Mouse (Mus musculus) left cerebral cortex, adult 9 months (tissue): Measurements from ENCODE around the gene Stoml1.

Source experiments
- DNase-seq, 2 experiments: peaks; one replicate each; pipeline ENCODE4 v3.0.0; 2022; ENCODE audit warnings: low spot score in 2 of 2

The Stoml1 gene

DNA sequence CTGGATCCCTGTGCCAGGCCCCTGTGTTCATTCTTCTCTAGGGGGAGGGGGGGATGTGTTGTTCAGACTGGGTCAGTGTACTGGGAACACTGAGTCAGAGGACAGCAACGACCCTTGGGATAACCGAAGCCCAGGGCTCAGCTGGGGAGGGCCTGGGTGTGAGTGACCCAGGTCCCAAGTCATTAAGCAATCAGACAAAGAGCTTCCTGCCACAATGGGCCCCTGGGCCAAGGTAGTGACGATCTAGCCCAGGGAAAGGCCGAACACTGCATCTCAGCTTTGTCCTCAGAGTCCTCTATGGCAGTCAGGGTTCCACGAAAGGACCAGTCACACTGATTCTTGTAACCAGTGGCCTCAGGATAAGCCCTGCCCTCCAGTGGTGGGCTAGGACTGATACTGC, 50.2 kb downstream of the Stoml1 start:
- DNase-seq = no peak

DNA sequence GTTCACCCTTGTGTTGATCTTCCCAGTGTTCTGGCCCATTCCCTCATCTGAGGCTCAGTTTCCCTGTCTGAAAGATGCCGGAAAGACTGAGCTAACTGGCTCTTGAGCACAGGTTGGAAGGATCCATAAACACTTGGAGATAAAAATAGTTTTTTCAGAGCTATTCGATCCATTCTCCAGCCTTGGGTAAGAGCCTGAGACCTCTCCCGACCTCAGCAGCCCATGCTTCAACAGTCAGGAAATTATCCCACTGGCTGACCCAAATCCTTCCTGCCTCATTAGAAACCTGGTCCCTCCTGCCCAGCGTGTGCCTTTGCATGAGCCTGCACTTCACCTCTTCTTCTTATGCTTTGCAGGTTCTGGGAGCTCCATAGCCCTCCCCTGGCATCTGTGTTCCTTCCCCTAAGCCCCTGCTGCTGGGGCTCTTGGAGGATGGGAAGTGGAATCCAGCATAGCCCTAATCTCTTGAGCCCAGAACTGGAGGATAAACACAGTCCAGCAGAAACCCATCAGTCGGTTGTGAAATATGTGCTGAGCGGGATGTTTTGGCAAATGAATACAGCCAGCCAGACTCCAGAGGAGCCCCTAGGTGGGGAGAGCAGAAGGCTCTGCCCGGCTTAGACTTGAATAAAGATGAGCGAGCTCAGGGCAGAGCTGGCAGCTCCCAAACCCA, 50.8 kb downstream of the Stoml1 start:
- no peak for DNase-seq

DNA sequence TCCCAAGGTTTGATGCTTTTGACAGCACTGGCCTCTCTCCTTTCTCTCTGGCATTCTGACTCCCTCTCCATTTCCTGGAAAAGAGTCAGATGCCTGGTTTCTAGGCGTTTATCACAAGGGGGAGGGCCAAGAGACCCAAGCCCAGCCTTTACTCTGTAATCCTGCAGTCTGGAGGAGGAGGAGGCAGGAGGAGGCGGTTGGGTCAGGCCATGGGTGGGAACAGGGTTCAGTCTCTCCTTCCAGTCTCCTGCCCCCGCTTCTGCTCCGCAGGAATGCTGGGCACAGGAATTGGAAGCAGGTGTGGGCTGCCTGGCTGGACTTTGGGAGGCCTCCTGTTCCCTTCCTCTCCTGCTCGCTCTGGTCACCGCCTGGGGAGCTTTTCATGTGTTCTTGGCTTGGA, 52.7 kb downstream of the Stoml1 start:
- no peak for DNase-seq

DNA sequence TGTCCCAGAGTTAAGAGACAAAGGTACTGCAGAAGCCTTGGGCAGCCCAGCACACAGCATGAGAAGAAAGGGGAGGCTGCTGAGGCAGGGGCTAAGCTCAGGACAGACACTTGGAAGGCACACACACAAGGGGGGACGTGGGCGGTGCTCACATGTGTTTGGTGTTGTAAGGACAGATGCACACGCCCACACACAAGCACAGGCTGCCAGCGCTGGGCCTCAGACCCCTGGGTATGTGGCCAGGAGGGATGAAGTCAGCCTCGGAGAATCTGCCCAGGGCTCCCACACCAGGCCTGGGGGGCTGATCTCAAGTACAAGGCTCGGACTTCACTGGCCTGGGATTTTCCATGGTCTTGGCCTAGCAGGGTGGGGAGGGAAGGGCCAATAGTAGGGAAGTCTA, 55.4 kb downstream of the Stoml1 start:
- DNase-seq = peak in 1 of 2 experiments; percentile 55

DNA sequence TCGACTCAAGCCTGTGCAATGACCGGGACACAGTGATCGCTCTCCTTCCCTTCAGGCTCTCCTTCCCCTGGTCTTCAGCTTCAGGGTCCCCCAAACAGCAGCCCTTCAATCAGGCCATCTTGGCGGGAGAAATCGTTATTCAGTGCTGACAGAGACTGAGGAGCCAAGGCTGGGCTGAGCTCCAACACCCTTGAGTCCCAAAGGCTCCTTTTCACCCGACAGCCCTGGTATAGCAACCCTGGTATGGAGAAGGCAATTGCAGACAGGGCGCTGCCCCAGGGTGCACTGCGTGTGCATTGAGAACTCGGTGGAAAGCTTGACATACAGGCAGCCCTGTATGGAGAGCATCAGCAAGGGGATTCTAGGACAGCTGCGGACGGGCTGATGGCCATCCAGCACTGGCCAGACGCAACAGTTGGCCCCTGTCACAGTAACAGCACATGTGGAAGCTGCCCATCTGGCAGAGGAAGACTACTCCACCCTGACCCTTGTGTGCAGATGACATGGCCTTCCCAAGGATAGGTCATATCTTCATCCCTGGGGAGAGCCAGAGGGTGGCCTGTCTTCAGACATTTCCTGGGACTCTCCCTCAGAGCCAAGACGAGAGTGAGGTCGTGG, 57.2 kb downstream of the Stoml1 start:
- no peak for DNase-seq

DNA sequence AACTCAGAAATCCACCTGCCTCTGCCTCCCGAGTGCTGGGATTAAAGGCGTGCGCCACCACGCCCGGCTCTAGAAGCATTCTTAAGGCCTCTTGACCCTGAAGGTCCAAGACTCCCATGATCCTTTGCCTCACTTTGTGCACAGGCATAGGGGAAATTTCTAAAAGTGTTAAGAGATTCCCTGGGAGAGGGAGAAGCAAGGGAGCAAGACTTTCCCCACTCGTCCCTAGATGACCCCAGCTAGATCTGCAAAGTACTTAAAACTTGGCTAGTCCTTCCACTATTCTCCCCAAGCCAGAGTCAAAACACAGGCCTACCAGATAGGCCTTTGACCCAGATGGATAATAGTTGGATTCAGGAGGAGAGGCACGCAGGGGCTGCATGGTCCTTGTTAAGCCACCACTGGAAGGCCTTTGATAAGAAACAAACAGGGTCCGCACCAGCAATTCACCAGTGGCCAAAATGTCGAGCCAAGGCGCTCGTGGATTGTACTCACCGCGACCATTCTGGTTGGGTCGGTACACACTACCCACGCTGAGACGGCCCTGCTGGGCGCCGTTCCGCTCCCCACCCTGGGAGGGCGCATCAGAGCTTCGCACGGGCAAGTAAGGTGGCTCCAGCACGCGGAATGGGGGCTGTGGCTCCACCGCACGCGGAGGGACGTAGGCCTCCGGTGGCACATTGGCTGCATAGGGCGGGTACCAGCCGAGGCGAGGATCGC, 58.4 kb downstream of the Stoml1 start:
- no peak for DNase-seq
